Mouse (Mus musculus) limb, embryonic 15.5 days (tissue): Measurements from ENCODE around the gene Tmem132c. TPM values are rescaled to one million over a fixed set of nuclear protein-coding genes. Genes with fewer than 3 reads are reported as not detected.
"Not testable (repeated sequence)": the region's sequence is repeated elsewhere in the genome, so short reads cannot be mapped to it uniquely, and the experiment has no call there.

Experiments
- ATAC-seq: fragments of 200-750 bp; cut with Nextera tagmentation; 2 replicates; pipeline ENCODE4 v1.8.0; 2017; ENCODE audit warnings: low read depth, moderate TSS enrichment; ENCODE audit not compliant: insufficient number of reproducible peaks, low FRiP score, low TSS enrichment
- H3K27ac ChIP-seq: fragments of 300-500 bp; sonication (generic); 2 replicates; pipeline ENCODE4 v1.5.1; 2015; ENCODE audit warnings: moderate library complexity, mild to moderate bottlenecking, inconsistent platforms
- H3K27me3 ChIP-seq: fragments of 300-500 bp; sonication (generic); 2 replicates; pipeline ENCODE4 v1.6.1; 2015; ENCODE audit warnings: inconsistent platforms
- H3K36me3 ChIP-seq: fragments of 300-500 bp; sonication (generic); 2 replicates; pipeline ENCODE4 v1.6.1; 2015; ENCODE audit warnings: inconsistent platforms
- H3K4me1 ChIP-seq: fragments of 300-500 bp; sonication (generic); 2 replicates; pipeline ENCODE4 v1.6.1; 2015; ENCODE audit warnings: inconsistent platforms
- H3K4me2 ChIP-seq: fragments of 300-500 bp; sonication (generic); 2 replicates; pipeline ENCODE4 v1.6.1; 2015; ENCODE audit warnings: mild to moderate bottlenecking, inconsistent platforms
- H3K4me3 ChIP-seq: fragments of 300-500 bp; sonication (generic); 2 replicates; pipeline ENCODE4 v1.5.1; 2015; ENCODE audit warnings: mild to moderate bottlenecking, inconsistent platforms
- H3K9ac ChIP-seq: fragments of 300-500 bp; sonication (generic); 2 replicates; pipeline ENCODE4 v1.6.1; 2015; ENCODE audit warnings: inconsistent platforms
- H3K9me3 ChIP-seq: fragments of 300-500 bp; sonication (generic); 2 replicates; pipeline ENCODE4 v1.6.1; 2016; ENCODE audit warnings: inconsistent platforms
- WGBS: fragments of 180-500 bp; shearing (Covaris S2); methylation state at CpG from one replicate; pipeline ENCODE4 v1.1.7; 2015; 5-methylcytosine and 5-hydroxymethylcytosine counted together
- polyA plus RNA-seq: library from polyadenylated mRNA; unstranded; fragments of >200 nt; fragmentation: Nextera tagmentation; extraction: Ambion mirVana; gene quantifications from 2 replicates; pipeline ENCODE4 v1.2.1, GENCODE M21; 2015

The Tmem132c gene
- polyA plus RNA-seq, 1 experiment from 2014 or later = 31.7 TPM

GRCm38 (mm10) chr5:127347053-127347748 is 105.6 kb downstream of the Tmem132c start:
- no peaks in the 10 kb centered on the region for H3K9me3 ChIP-seq
- no peak overlapping the region for H3K27ac ChIP-seq
- H3K27me3 ChIP-seq = no peaks in the 10 kb centered on the region
- H3K4me1 ChIP-seq = peaks cover 18% of the 10 kb centered on the region
- no peak overlapping the region for H3K4me2 ChIP-seq
- 52% methylated on average over 12 of the region's 12 CpGs for WGBS
- H3K36me3 ChIP-seq = no peaks in the 10 kb centered on the region
- no peak for ATAC-seq
- H3K4me3 ChIP-seq = no peak overlapping the region
- no peak overlapping the region for H3K9ac ChIP-seq

- Histone ChIP-seq H3K4me2 (no peak overlapping the region), H3K9me3 (no peaks in the 10 kb centered on the region), H3K4me1 (peaks cover 18% of the 10 kb centered on the region), H3K36me3 (no peaks in the 10 kb centered on the region), H3K27ac (peak overlapping the region; percentile 43), H3K9ac (no peak overlapping the region), H3K27me3 (no peaks in the 10 kb centered on the region), H3K4me3 (no peak overlapping the region)
- ATAC-seq = no peak
- 21% methylated on average over 9 of the region's 9 CpGs for WGBS
Measured at GRCm38 (mm10) chr5:127349221-127350065, 107.8 kb downstream of the Tmem132c start.

GRCm38 (mm10) chr5:127353002-127353401 is 111.4 kb downstream of the Tmem132c start:
- 71% methylated on average over 2 of the region's 2 CpGs for WGBS
- no peak for ATAC-seq
- no peaks in the 10 kb centered on the region for H3K9me3 ChIP-seq

GRCm38 (mm10) chr5:127355836-127356235 is 114.2 kb downstream of the Tmem132c start:
- no peak overlapping the region for H3K4me3 ChIP-seq
- no peak overlapping the region for H3K4me2 ChIP-seq
- no peak overlapping the region for H3K27ac ChIP-seq
- H3K9me3 ChIP-seq = no peaks in the 10 kb centered on the region
- 0 out of 2 replicates have a peak, but pooled peaks cover 2% of the 10 kb centered on the region for H3K4me1 ChIP-seq
- no peaks in the 10 kb centered on the region for H3K27me3 ChIP-seq
- ATAC-seq = no peak
- WGBS = 15% methylated on average over 8 of the region's 8 CpGs
- no peak overlapping the region for H3K9ac ChIP-seq
- no peaks in the 10 kb centered on the region for H3K36me3 ChIP-seq

More at GRCm38 (mm10) chr5:127353002-127353401, 111.4 kb downstream of the Tmem132c start:
- Histone ChIP-seq H3K36me3 (no peaks in the 10 kb centered on the region), H3K4me2 (no peak overlapping the region), H3K27ac (no peak overlapping the region), H3K4me3 (no peak overlapping the region), H3K27me3 (no peaks in the 10 kb centered on the region), H3K4me1 (peaks cover 21% of the 10 kb centered on the region), H3K9ac (no peak overlapping the region)

GRCm38 (mm10) chr5:127357878-127358277 is 116.3 kb downstream of the Tmem132c start:
- H3K4me3 ChIP-seq, H3K4me2 ChIP-seq, H3K4me1 ChIP-seq, H3K36me3 ChIP-seq, H3K9ac ChIP-seq, H3K9me3 ChIP-seq, ATAC-seq, H3K27ac ChIP-seq, H3K27me3 ChIP-seq: not testable (repeated sequence)
- WGBS = 83% methylated on average over 4 of the region's 4 CpGs

GRCm38 (mm10) chr5:127361145-127361544 is 119.5 kb downstream of the Tmem132c start:
- ATAC-seq = no peak
- no peak overlapping the region for H3K4me3 ChIP-seq
- peaks cover 3% of the 10 kb centered on the region; the same call in 1 of the 2 replicates for H3K4me1 ChIP-seq
- H3K36me3 ChIP-seq = no peaks in the 10 kb centered on the region
- no peak overlapping the region for H3K27ac ChIP-seq
- H3K27me3 ChIP-seq = no peaks in the 10 kb centered on the region
- WGBS = 64% methylated on average over 8 of the region's 8 CpGs
- no peak overlapping the region for H3K9ac ChIP-seq
- no peak overlapping the region for H3K4me2 ChIP-seq
- no peaks in the 10 kb centered on the region for H3K9me3 ChIP-seq

GRCm38 (mm10) chr5:127365061-127365460 is 123.5 kb downstream of the Tmem132c start:
- H3K27ac ChIP-seq = no peak overlapping the region
- no peak overlapping the region for H3K4me2 ChIP-seq
- 18% methylated on average over 1 of the region's 1 CpGs for WGBS
- peaks cover 9% of the 10 kb centered on the region for H3K4me1 ChIP-seq
- no peaks in the 10 kb centered on the region for H3K9me3 ChIP-seq
- no peak overlapping the region for H3K9ac ChIP-seq
- H3K4me3 ChIP-seq = no peak overlapping the region
- no peak for ATAC-seq
- H3K27me3 ChIP-seq = no peaks in the 10 kb centered on the region
- no peaks in the 10 kb centered on the region for H3K36me3 ChIP-seq

GRCm38 (mm10) chr5:127368191-127368590 is 126.6 kb downstream of the Tmem132c start:
- H3K9ac ChIP-seq = no peak overlapping the region
- H3K9me3 ChIP-seq = no peaks in the 10 kb centered on the region
- no peak overlapping the region for H3K4me2 ChIP-seq
- no peak for ATAC-seq
- H3K4me1 ChIP-seq = peaks cover 18% of the 10 kb centered on the region
- H3K27me3 ChIP-seq = no peaks in the 10 kb centered on the region
- H3K36me3 ChIP-seq = no peaks in the 10 kb centered on the region
- H3K4me3 ChIP-seq = no peak overlapping the region
- 68% methylated on average over 3 of the region's 3 CpGs for WGBS
- no peak overlapping the region for H3K27ac ChIP-seq

GRCm38 (mm10) chr5:127369812-127370211 is 128.2 kb downstream of the Tmem132c start:
- peak overlapping the region; percentile 85 for H3K27ac ChIP-seq
- H3K4me2 ChIP-seq = 0 out of 2 replicates have a peak overlapping the region, but pooled peaks have one; percentile 21
- no peaks in the 10 kb centered on the region for H3K27me3 ChIP-seq
- 43% methylated on average over 7 of the region's 7 CpGs for WGBS
- ATAC-seq = no peak
- no peak overlapping the region for H3K9ac ChIP-seq
- no peaks in the 10 kb centered on the region for H3K9me3 ChIP-seq
- H3K36me3 ChIP-seq = no peaks in the 10 kb centered on the region
- peaks cover 18% of the 10 kb centered on the region for H3K4me1 ChIP-seq
- no peak overlapping the region for H3K4me3 ChIP-seq

- no peak overlapping the region for H3K9ac ChIP-seq
- H3K9me3 ChIP-seq = no peaks in the 10 kb centered on the region
- 17% methylated on average over 3 of the region's 3 CpGs for WGBS
- ATAC-seq = peak; percentile 73
- H3K4me3 ChIP-seq = no peak overlapping the region
- H3K4me2 ChIP-seq = no peak overlapping the region
- H3K4me1 ChIP-seq = peaks cover 18% of the 10 kb centered on the region
- H3K36me3 ChIP-seq = no peaks in the 10 kb centered on the region
- peak overlapping the region; percentile 85 for H3K27ac ChIP-seq
- H3K27me3 ChIP-seq = no peaks in the 10 kb centered on the region
Measured at GRCm38 (mm10) chr5:127370503-127370902, 128.9 kb downstream of the Tmem132c start.

- WGBS = 38% methylated on average over 9 of the region's 9 CpGs
- Histone ChIP-seq H3K9ac (no peak overlapping the region), H3K27me3 (no peaks in the 10 kb centered on the region), H3K36me3 (no peaks in the 10 kb centered on the region), H3K27ac (no peak overlapping the region), H3K4me2 (no peak overlapping the region), H3K4me1 (peaks cover 25% of the 10 kb centered on the region), H3K4me3 (no peak overlapping the region), H3K9me3 (no peaks in the 10 kb centered on the region)
- peak; percentile 67; the same call in 1 of the 2 replicates for ATAC-seq
Measured at GRCm38 (mm10) chr5:127374251-127374650, 132.6 kb downstream of the Tmem132c start.

- no peak for ATAC-seq
- no peak overlapping the region for H3K9ac ChIP-seq
- no peaks in the 10 kb centered on the region for H3K27me3 ChIP-seq
- no peak overlapping the region for H3K4me2 ChIP-seq
- H3K36me3 ChIP-seq = no peaks in the 10 kb centered on the region
- H3K9me3 ChIP-seq = no peaks in the 10 kb centered on the region
- peaks cover 17% of the 10 kb centered on the region for H3K4me1 ChIP-seq
- H3K4me3 ChIP-seq = no peak overlapping the region
- 93% methylated on average over 3 of the region's 3 CpGs for WGBS
- H3K27ac ChIP-seq = no peak overlapping the region
Measured at GRCm38 (mm10) chr5:127375654-127376053, 134.0 kb downstream of the Tmem132c start.
